Mouse (Mus musculus): Measurements from ENCODE around the gene Defa25. TPM values are rescaled to one million over a fixed set of nuclear protein-coding genes. Genes with fewer than 3 reads are reported as not detected.
"Not testable (repeated sequence)": the region's sequence is repeated elsewhere in the genome, so short reads cannot be mapped to it uniquely, and the experiment has no call there.

Gene Defa25
- not detected for total RNA-seq (2021)
- long read RNA-seq, experiment 1 = 0 reads
- long read RNA-seq, experiment 2 = 0 reads

DNA sequence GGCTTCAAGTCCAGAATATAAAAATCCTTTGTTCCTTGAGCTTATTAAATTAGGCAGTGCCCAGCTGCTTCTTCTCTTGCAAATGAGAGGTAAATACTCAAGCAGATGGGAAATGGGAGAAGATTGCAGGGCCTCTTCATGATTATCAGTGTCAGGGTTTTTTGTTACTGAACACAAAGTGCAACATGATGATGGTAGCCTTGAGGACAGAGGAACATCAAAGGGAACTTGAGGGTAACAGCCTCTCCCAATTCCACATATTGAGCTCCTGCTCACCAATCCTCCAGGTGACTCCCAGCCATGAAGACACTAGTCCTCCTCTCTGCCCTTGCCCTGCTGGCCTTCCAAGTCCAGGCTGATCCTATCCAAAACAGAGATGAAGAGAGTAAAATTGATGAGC is at the start of gene Defa25:
Gene Defa25 (plus strand): TSS at position 301 of the 400 bp plus-strand sequence.
- DNase-seq (ENCODE audit: low spot score in 2 of 2); H3K27ac ChIP-seq: not testable (repeated sequence)

GRCm38 (mm10) chr8:21054747-21055146 is 29.5 kb upstream of the Defa25 start, which contains the start of gene Defa23:
Defa23 (plus strand) TSS chr8:21055047.
- not testable (repeated sequence) for H3K27ac ChIP-seq; H3K4me3 ChIP-seq; DNase-seq (ENCODE audit: low spot score in 2 of 2)

More for the DNA sequence above, at the start of gene Defa25:
- H3K4me3 ChIP-seq = not testable (repeated sequence)

DNA sequence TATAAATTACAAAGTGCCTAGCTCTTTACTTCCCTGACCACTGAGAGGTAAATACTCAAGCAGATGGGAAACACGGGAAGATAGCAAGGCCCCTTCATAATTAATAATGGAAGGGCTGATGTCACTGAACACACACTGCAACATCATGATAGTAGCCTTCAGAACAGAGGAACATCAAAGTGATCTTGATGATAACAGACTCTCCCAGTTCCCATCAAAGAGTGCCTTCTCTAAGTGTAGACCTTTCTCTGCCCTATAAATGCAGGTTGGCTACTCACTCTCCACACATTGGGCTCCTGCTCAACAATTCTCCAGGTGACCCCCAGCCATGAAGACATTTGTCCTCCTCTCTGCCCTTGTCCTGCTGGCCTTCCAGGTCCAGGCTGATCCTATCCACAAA is 19.5 kb upstream of the Defa25 start, which contains the start of gene Defa35:
Gene Defa35 (plus strand): TSS at position 301 of the 400 bp plus-strand sequence.
- DNase-seq (ENCODE audit: low spot score in 2 of 2); H3K4me3 ChIP-seq; H3K27ac ChIP-seq: not testable (repeated sequence)

DNA sequence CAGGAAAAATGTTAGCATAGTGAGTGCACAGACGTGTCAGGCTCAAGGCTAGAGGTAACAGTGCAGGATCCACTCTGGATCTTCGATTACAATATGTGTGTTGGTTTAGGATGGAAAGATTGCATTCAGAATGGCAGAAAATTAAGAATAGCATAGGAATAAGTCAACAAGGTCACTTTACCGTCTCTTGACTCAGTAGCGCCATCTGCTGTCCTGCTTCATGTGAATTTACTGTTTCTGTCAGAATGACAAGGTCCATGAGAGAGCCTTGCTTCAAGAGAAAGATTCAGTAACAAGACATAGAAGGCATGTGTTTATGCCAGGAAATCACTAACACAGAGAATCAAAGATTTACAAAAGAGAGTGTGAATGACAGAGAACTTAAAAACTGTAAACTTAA is 8.9 kb downstream of the Defa25 start:
- Histone ChIP-seq H3K27ac (no peak overlapping the region), H3K4me3 (no peak overlapping the region)
- no peak for TF ChIP-seq CTCF (conservative IDR thresholded peaks at IDR 0.05)
- no peak for DNase-seq (ENCODE audit: low spot score in 2 of 2)

GRCm38 (mm10) chr8:21095950-21096349 is 11.7 kb downstream of the Defa25 start, which contains the start of gene Gm14851:
Gm14851 (minus strand) TSS chr8:21096050.
- not testable (repeated sequence) for DNase-seq (ENCODE audit: low spot score in 2 of 2); H3K4me3 ChIP-seq; H3K27ac ChIP-seq

DNA sequence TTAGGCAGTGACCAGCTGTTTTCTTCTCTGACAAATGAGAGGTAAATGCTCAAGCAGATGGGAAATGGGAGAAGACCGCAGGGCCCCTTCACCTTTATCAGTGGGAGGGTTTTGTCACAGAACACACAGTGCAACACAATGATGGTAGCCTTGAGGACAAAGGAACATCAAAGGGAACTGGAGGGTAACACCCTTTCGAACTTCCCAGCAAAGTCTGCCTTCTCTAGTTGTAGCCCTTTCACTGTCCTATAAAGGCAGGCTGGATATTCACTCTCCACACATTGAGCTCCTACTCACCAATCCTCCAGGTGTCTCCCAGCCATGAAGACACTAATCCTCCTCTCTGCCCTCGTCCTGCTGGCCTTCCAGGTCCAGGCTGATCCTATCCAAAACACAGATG is 50.1 kb downstream of the Defa25 start, which contains the start of gene Defa30:
Gene Defa30 (plus strand): TSS at position 301 of the 400 bp plus-strand sequence.
- DNase-seq (ENCODE audit: low spot score in 2 of 2); H3K27ac ChIP-seq; H3K4me3 ChIP-seq: not testable (repeated sequence)

Other genes with a start within 250 kb of the Defa25 start
- gene Defb33, start 191.8 kb upstream of the Defa25 start, total RNA-seq (2021) = not detected
- not detected for gene Gm15056, start 181.8 kb upstream of the Defa25 start, total RNA-seq (2021)
- not detected for gene Gm6040, start 162.4 kb upstream of the Defa25 start, total RNA-seq (2021)
- gene AY761185, start 139.7 kb upstream of the Defa25 start, total RNA-seq (2021) = not detected
- not detected for gene Defa21, start 58.9 kb upstream of the Defa25 start, total RNA-seq (2021)
- gene Defa23, start 29.4 kb upstream of the Defa25 start, total RNA-seq (2021) = not detected
- gene Defa35, start 19.4 kb upstream of the Defa25 start, total RNA-seq (2021) = not detected
- not detected for gene Gm14851, start 11.6 kb downstream of the Defa25 start, total RNA-seq (2021)
- not detected for gene Defa30, start 50.2 kb downstream of the Defa25 start, total RNA-seq (2021)
- gene Defa22, start 77.8 kb downstream of the Defa25 start, total RNA-seq (2021) = not detected
- not detected for gene Defa31, start 107.2 kb downstream of the Defa25 start, total RNA-seq (2021)
- not detected for gene Gm15293, start 117.1 kb downstream of the Defa25 start, total RNA-seq (2021)
- not detected for gene Gm15292, start 165.3 kb downstream of the Defa25 start, total RNA-seq (2021)
- not detected for gene Defa27, start 231.1 kb downstream of the Defa25 start, total RNA-seq (2021)
- not detected for gene Defa29, start 242.6 kb downstream of the Defa25 start, total RNA-seq (2021)

All from layer of hippocampus, adult 2 months (tissue).